Mouse (Mus musculus) kidney, adult 2 months (tissue): ENCODE measurements around the gene Dclre1b. TPM values are rescaled to one million over a fixed set of nuclear protein-coding genes. Genes with fewer than 3 reads are reported as not detected.
A peak's percentile ranks its signal among the peaks of the same experiment; 100 is the strongest.

Source experiments
- DNase-seq: peaks from one replicate; pipeline ENCODE4 v3.0.0; 2021
- H3K27ac ChIP-seq: fragments of 200-500 bp; 2 replicates; pipeline ENCODE4 v1.5.1; 2012; ENCODE audit warnings: low read depth, low read length, control low read depth, inconsistent platforms; ENCODE audit not compliant: insufficient read depth
- H3K27me3 ChIP-seq: fragments of 200-500 bp; replicated peaks from 2 replicates; pipeline ENCODE4 v1.6.1; 2012; ENCODE audit warnings: mild to moderate bottlenecking, moderate library complexity, low read length, inconsistent platforms; ENCODE audit not compliant: control insufficient read depth, insufficient read depth
- H3K36me3 ChIP-seq: fragments of 200-500 bp; 2 replicates; pipeline ENCODE4 v1.6.1; 2012; ENCODE audit warnings: mild to moderate bottlenecking, moderate library complexity, low read length, inconsistent platforms; ENCODE audit not compliant: control insufficient read depth, insufficient read depth
- H3K4me1 ChIP-seq: fragments of 200-500 bp; 2 replicates; pipeline ENCODE4 v1.6.1; 2011; ENCODE audit warnings: low read length; ENCODE audit not compliant: control insufficient read depth, insufficient read depth
- H3K4me3 ChIP-seq: fragments of 200-500 bp; 2 replicates; pipeline ENCODE4 v1.5.1; 2011; ENCODE audit warnings: mild to moderate bottlenecking, low read depth, low read length, control low read depth; ENCODE audit not compliant: insufficient read depth
- CTCF ChIP-seq: fragments of 200-500 bp; conservative IDR thresholded peaks from 2 replicates; pipeline ENCODE4 v1.5.1; 2011; ENCODE audit warnings: low read depth, mild to moderate bottlenecking, control low read depth, low read length, moderate library complexity, mixed read lengths; ENCODE audit not compliant: insufficient read depth, insufficient read length
- POLR2A ChIP-seq: fragments of 200-500 bp; IDR thresholded peaks from one replicate; pipeline ENCODE4 v1.6.1; 2011; ENCODE audit warnings: low read depth, low read length, control low read depth
- WGBS: fragments of 180-500 bp; shearing (Covaris S2); methylation state at CpG from one replicate; pipeline ENCODE4 v1.1.7; 2018; 5-methylcytosine and 5-hydroxymethylcytosine counted together
- polyA plus RNA-seq: library from polyadenylated mRNA; depleted of rRNA; stranded (reverse); fragments of >200 nt; gene quantifications from 2 replicates; pipeline ENCODE4 v1.2.3, GENCODE M21; 2012; rRNA removed

Dclre1b gene
- polyA plus RNA-seq, 1 experiment: 8.9 TPM

- Histone ChIP-seq H3K4me1 (peaks cover 32% of the 10 kb centered on the region), H3K27ac (peak overlapping the region; percentile 95), H3K27me3 (no peaks in the 10 kb centered on the region), H3K4me3 (no peak overlapping the region), H3K36me3 (peaks cover 4% of the 10 kb centered on the region; the same call in 1 of the 2 replicates)
- 14% methylated on average over 9 of the region's 9 CpGs for WGBS
- DNase-seq: peak; percentile 95
- TF ChIP-seq CTCF: no peak
- no peak for TF ChIP-seq POLR2A
These were observed 37.6 kb downstream of the Dclre1b start for GRCm38 (mm10) chr3:103771531-103772130.

- DNase-seq: no peak
- peaks cover 9% of the 10 kb centered on the region; the same call in 1 of the 2 replicates for H3K36me3 ChIP-seq
- no peak overlapping the region for H3K4me3 ChIP-seq
- H3K27me3 ChIP-seq: no peaks in the 10 kb centered on the region
- no peak for TF ChIP-seq POLR2A
- TF ChIP-seq CTCF: no peak
- H3K27ac ChIP-seq: no peak overlapping the region
- peaks cover 14% of the 10 kb centered on the region for H3K4me1 ChIP-seq
- WGBS: 58% methylated on average over 3 of the region's 3 CpGs
These were observed 42.5 kb downstream of the Dclre1b start for GRCm38 (mm10) chr3:103766789-103767188.

GRCm38 (mm10) chr3:103759261-103759970 is 49.8 kb downstream of the Dclre1b start:
- peaks cover 10% of the 10 kb centered on the region for H3K36me3 ChIP-seq
- no peaks in the 10 kb centered on the region for H3K4me1 ChIP-seq
- TF ChIP-seq POLR2A: no peak
- no peak for TF ChIP-seq CTCF
- no peaks in the 10 kb centered on the region for H3K27me3 ChIP-seq
- no peak for DNase-seq
- no peak overlapping the region for H3K4me3 ChIP-seq
- H3K27ac ChIP-seq: no peak overlapping the region
- WGBS: 81% methylated on average over 5 of the region's 5 CpGs

- H3K4me3 ChIP-seq: no peak overlapping the region
- no peaks in the 10 kb centered on the region for H3K4me1 ChIP-seq
- H3K27me3 ChIP-seq: no peaks in the 10 kb centered on the region
- TF ChIP-seq CTCF (no peak), POLR2A (no peak)
- no peak for DNase-seq
- peaks cover 12% of the 10 kb centered on the region for H3K36me3 ChIP-seq
- H3K27ac ChIP-seq: no peak overlapping the region
- 86% methylated on average over 7 of the region's 7 CpGs for WGBS
These were observed 50.8 kb downstream of the Dclre1b start for GRCm38 (mm10) chr3:103758456-103758855.

- Histone ChIP-seq H3K27me3 (no peaks in the 10 kb centered on the region), H3K36me3 (peaks cover 8% of the 10 kb centered on the region)
- 89% methylated on average over 2 of the region's 2 CpGs for WGBS
These were observed 52.3 kb downstream of the Dclre1b start for GRCm38 (mm10) chr3:103756920-103757319.

GRCm38 (mm10) chr3:103755351-103755750 is 53.9 kb downstream of the Dclre1b start:
- 79% methylated on average over 3 of the region's 3 CpGs for WGBS
- TF ChIP-seq CTCF (no peak), POLR2A (no peak)

More at GRCm38 (mm10) chr3:103756920-103757319, 52.3 kb downstream of the Dclre1b start:
- no peak for TF ChIP-seq POLR2A
- no peak for TF ChIP-seq CTCF
- no peak overlapping the region for H3K27ac ChIP-seq
- H3K4me1 ChIP-seq: no peaks in the 10 kb centered on the region
- DNase-seq: no peak
- H3K4me3 ChIP-seq: no peak overlapping the region

GRCm38 (mm10) chr3:103751558-103751957 is 57.7 kb downstream of the Dclre1b start:
- no peak for DNase-seq
- TF ChIP-seq POLR2A: no peak
- TF ChIP-seq CTCF: no peak
- Histone ChIP-seq H3K27ac (no peak overlapping the region), H3K4me1 (no peaks in the 10 kb centered on the region), H3K4me3 (no peak overlapping the region), H3K27me3 (no peaks in the 10 kb centered on the region), H3K36me3 (peaks cover 22% of the 10 kb centered on the region)
- 91% methylated on average over 2 of the region's 2 CpGs for WGBS

More at GRCm38 (mm10) chr3:103755351-103755750, 53.9 kb downstream of the Dclre1b start:
- H3K4me3 ChIP-seq: no peak overlapping the region
- no peak for DNase-seq
- H3K27ac ChIP-seq: no peak overlapping the region
- H3K27me3 ChIP-seq: no peaks in the 10 kb centered on the region
- H3K36me3 ChIP-seq: peaks cover 11% of the 10 kb centered on the region
- H3K4me1 ChIP-seq: no peaks in the 10 kb centered on the region

Other genes with a start within 250 kb of the Dclre1b start
- gene Syt6, start 234.2 kb downstream of the Dclre1b start, polyA plus RNA-seq: not detected in 2 replicates
- gene Atg4a-ps, start 163.4 kb downstream of the Dclre1b start, polyA plus RNA-seq: 0.05 TPM in 1 of 2 replicates, not detected in the other
- gene Olfml3, start 71.4 kb downstream of the Dclre1b start, polyA plus RNA-seq: 30.0 and 31.7 TPM in 2 replicates
- not detected in 2 replicates for gene Gm10964, start 70.1 kb downstream of the Dclre1b start, polyA plus RNA-seq
- 58.1 and 62.3 TPM in 2 replicates for gene Hipk1, start 17.9 kb downstream of the Dclre1b start, polyA plus RNA-seq
- gene Ap4b1, start 76 bp upstream of the Dclre1b start, polyA plus RNA-seq: 13.8 and 15.7 TPM in 2 replicates
- gene Gm43064, start 129 bp upstream of the Dclre1b start, polyA plus RNA-seq: 0.14 TPM in 2 replicates
- gene Bcl2l15, start 23.2 kb upstream of the Dclre1b start, polyA plus RNA-seq: 0.17 TPM in 1 of 2 replicates, not detected in the other
- gene Ptpn22, start 50.4 kb upstream of the Dclre1b start, polyA plus RNA-seq: 1.8 and 2.3 TPM in 2 replicates
- gene Rsbn1, start 104.7 kb upstream of the Dclre1b start, polyA plus RNA-seq: 2.4 and 2.5 TPM in 2 replicates
- 4.7 TPM in 2 replicates for gene Phtf1, start 158.7 kb upstream of the Dclre1b start, polyA plus RNA-seq